Mouse (Mus musculus): ENCODE results near the gene Hypk.

Hypk gene

DNA sequence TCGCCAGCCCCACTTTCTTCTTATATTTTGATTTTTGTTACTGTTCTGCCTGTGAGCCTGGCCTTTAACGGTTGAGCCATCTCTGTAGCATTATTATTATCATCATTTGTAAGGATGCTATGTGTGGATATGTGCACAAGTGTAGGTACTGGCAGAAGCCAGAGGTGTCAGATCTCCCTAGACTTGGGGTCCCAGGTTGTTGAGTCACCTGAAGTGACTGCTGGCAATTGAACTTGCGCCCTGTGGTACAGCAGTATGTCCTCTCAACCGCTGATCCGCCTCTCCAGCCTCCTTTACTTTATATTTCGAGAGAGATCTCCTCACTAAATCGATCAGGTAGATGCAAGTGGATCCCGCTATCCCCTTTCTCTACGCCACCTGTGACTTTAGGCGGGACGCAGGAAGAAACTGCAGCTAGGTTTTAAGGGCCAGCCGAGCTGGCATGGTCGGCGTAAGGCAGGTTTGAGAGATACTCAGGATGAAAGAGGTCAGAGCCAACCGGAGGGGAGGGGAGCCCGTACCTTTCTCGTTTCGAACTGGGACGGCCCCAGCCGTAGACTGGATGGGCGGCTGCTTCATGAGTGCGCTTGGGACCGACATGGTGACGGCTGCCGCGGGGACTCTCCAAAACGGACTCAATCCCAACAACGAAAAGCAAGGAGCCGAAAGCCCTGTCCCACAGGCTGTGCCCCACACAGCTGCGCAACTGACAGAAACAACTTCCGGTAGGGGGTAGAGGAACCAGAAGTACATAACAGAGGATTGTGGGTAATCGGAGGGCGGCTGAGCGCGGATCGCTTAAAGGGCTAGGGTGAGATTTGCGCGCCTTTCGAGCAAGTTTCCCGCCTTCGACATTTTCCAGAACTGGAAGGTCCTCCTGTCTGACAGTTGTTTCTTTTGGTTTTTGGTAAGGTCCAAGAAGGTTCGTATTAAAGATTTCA, 53.1 kb downstream of the Hypk start, which contains the start of the genes Mfap1a and Wdr76:
Mfap1a (minus strand) TSS at position 724 of the 941 bp plus-strand sequence.
Wdr76 (plus strand) TSS at position 782 of the 941 bp plus-strand sequence.
- peak; percentile 97 for DNase-seq (ENCODE audit: low spot score)

DNA sequence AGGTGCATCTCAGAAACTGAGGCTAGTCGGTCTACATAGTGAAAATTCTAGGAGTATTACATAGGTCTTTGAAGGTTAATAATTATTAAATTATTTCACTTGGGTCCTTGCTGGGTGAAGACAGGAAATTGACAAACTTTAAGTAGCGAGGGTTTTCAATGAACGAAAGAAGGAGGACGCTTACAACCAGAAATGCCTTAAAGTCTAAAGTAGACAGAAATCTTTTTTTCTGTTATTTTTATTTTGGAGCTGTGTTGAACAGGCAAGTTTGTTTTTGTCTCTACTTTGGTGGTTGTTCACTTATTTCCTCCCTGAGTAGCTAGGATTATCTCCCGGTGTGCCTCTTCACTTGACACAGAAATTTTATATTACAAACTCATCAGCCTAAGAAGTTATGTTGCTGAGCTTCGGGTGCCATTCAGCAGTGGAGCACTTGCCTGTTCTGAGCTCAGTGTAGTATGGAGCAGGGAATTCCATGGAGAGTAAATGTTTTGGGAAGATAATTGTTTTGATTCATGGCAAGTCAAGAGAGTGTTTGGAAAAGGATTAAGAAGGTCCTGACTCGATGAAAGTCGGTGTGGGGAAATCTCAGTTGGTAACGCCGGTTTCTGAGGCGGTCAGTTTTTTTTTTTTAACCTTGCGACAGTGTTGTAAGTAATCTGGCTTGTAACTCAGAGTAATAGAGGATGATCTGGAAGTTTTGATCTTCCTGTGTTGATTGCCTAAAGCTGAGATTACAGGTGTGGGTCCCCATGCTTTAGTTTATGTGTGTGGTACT, 54.3 kb downstream of the Hypk start:
- DNase-seq (ENCODE audit: low spot score), result peak; percentile 18

DNA sequence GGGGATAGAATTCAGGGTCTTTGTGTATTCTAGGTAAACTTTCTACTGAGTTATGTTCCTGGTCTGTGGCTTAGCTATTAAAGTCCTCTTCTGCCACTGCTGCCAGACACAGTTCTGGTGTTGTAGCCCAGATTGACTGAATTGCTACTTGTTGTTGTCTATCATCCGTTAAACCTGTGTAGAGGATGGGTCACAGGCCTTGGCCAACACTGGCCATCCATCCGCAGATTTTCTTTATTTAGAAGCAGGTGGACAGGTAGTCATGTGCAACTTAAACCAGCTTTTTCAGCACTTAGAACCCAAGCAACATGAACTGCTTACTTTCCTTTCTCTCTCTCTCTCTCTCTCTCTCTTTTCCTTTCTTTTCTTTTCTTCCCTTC, 54.9 kb downstream of the Hypk start:
- no peak for DNase-seq (ENCODE audit: low spot score)

Measured in embryo, embryonic 10.5 days (tissue).